Mouse (Mus musculus) kidney, embryonic 15.5 days (tissue): ENCODE data around the gene Ap2a2. TPM values are rescaled to one million over a fixed set of nuclear protein-coding genes. Genes with fewer than 3 reads are reported as not detected.

ENCODE experiments used
- ATAC-seq: fragments of 200-750 bp; cut with Nextera tagmentation; replicated peaks from 2 replicates; pipeline ENCODE4 v1.8.0; 2017; ENCODE audit warnings: moderate TSS enrichment; ENCODE audit not compliant: low FRiP score
- H3K27ac ChIP-seq: fragments of 300-500 bp; sonication (generic); 2 replicates; pipeline ENCODE4 v1.5.1; 2015; ENCODE audit warnings: mild to moderate bottlenecking, inconsistent platforms
- H3K27me3 ChIP-seq: fragments of 300-500 bp; sonication (generic); 2 replicates; pipeline ENCODE4 v1.6.1; 2015; ENCODE audit warnings: inconsistent platforms
- H3K36me3 ChIP-seq: fragments of 300-500 bp; sonication (generic); 2 replicates; pipeline ENCODE4 v1.6.1; 2015; ENCODE audit warnings: inconsistent platforms
- H3K4me1 ChIP-seq: fragments of 300-500 bp; sonication (generic); 2 replicates; pipeline ENCODE4 v1.6.1; 2015; ENCODE audit warnings: inconsistent platforms
- H3K4me2 ChIP-seq: fragments of 300-500 bp; sonication (generic); 2 replicates; pipeline ENCODE4 v1.6.1; 2015; ENCODE audit warnings: moderate library complexity, mild to moderate bottlenecking, inconsistent platforms
- H3K4me3 ChIP-seq: fragments of 300-500 bp; sonication (generic); replicated peaks from 2 replicates; pipeline ENCODE4 v1.5.1; 2015; ENCODE audit warnings: mild to moderate bottlenecking, inconsistent platforms
- H3K9ac ChIP-seq: fragments of 300-500 bp; sonication (generic); 2 replicates; pipeline ENCODE4 v1.6.1; 2015; ENCODE audit warnings: mild to moderate bottlenecking, inconsistent platforms
- H3K9me3 ChIP-seq: fragments of 300-500 bp; sonication (generic); replicated peaks from 2 replicates; pipeline ENCODE4 v1.6.1; 2016; ENCODE audit warnings: inconsistent platforms
- WGBS: fragments of 180-500 bp; shearing (Covaris S2); methylation state at CpG from one replicate; pipeline ENCODE4 v1.1.7; 2015; ENCODE audit warnings: mixed read lengths; 5-methylcytosine and 5-hydroxymethylcytosine counted together
- polyA plus RNA-seq: library from polyadenylated mRNA; unstranded; fragments of >200 nt; fragmentation: Nextera tagmentation; extraction: Ambion mirVana; gene quantifications from 2 replicates; pipeline ENCODE4 v1.2.1, GENCODE M21; 2015

Ap2a2 gene
- polyA plus RNA-seq, 1 experiment from 2014 or later: 87.8 TPM

DNA sequence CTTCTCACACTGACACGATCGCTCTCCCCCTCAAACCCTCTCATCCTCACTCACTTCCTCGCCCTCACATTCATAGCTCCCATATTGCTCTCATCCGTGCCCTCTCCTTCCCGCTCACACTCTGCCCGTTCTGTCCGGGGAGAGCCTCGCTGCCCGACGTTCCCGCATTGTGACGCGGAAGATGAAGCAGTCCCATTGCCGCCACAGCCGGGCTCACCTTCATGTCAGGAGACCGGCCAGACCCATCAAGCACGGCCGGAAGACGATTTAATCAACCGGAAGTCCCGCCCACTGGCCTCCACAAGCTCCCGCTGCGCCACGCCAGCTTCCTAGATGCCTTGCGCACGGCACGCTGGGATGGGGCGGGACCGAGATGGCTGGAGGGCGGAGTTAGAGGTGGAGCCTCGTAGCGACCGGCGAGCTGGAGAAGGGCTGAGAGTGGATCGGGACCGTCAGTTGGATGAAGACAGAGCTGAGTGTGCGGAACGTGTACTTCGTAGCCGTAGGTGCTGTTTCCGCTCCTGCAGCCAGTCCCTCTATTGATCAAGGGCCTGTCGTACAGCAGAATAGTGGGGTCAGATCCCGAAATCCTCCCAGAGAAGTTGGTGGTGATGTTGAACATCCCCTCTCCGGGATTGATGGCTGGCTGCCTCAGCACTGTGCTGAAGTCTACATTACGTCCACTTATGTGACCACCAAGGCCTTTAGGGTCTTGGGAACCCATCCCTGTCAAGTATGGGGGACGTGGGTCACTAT is 22.2 kb upstream of the Ap2a2 start, which contains the start of gene Chid1:
Chid1 (minus strand) TSS at position 302 of the 756 bp plus-strand sequence.
- Histone ChIP-seq H3K27ac (peak within 1 kb of the TSS; percentile 82), H3K9me3 (no peaks in the 10 kb centered on the region), H3K4me3 (peak within 1 kb of the TSS; percentile 68), H3K4me1 (peaks cover 24% of the 10 kb centered on the region), H3K36me3 (no peaks in the 10 kb centered on the region), H3K9ac (peak within 1 kb of the TSS; percentile 68), H3K27me3 (no peaks in the 10 kb centered on the region), H3K4me2 (peak within 1 kb of the TSS; percentile 81)
- peak; percentile 96 for ATAC-seq
- under 1% methylated on average over 46 of the region's 46 CpGs for WGBS

DNA sequence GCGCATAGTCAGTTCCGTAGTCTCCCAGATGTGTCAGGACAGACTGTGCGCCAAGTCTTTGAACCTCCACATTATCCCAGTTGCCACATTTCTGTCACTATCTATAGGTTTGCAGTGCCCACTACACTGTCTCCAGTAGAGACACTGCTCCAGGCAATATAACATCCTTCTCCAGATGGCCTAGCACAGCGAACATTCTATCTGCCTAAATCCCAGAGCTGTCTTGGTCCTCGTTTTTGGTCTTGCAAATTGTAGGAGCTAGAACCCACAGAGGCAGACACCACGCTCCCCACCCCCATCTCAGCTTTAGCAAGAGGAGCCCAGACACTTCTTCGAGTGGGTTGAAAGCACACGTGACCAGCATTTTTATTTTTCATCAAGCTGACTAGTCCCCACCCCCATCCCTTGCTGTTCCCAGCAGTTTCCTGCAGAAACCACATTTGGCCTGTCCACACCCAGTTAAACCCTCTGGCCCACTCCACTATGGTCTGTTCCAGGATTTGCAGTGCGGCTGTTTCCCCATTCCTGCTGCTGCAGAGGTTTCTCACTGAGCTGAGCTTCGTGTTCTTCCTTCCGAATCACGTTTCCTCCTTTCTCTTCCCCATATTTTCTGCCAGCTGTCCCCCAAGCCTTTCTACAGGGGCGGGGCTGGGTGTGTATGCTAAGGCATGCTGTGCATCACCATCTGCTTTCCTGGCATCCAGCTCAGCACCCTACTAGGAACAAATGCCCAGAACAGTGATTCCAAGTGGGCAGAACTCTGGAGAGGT is 21.5 kb upstream of the Ap2a2 start:
- H3K27ac ChIP-seq: peak overlapping the region; percentile 82
- H3K4me1 ChIP-seq: peaks cover 24% of the 10 kb centered on the region
- 57% methylated on average over 13 of the region's 13 CpGs for WGBS
- no peaks in the 10 kb centered on the region for H3K9me3 ChIP-seq
- no peaks in the 10 kb centered on the region for H3K27me3 ChIP-seq
- H3K36me3 ChIP-seq: no peaks in the 10 kb centered on the region
- peak; percentile 40; the same call in 1 of the 2 replicates for ATAC-seq
- peak overlapping the region; percentile 51 for H3K9ac ChIP-seq
- peak overlapping the region; percentile 81 for H3K4me2 ChIP-seq
- peak overlapping the region; percentile 68 for H3K4me3 ChIP-seq

DNA sequence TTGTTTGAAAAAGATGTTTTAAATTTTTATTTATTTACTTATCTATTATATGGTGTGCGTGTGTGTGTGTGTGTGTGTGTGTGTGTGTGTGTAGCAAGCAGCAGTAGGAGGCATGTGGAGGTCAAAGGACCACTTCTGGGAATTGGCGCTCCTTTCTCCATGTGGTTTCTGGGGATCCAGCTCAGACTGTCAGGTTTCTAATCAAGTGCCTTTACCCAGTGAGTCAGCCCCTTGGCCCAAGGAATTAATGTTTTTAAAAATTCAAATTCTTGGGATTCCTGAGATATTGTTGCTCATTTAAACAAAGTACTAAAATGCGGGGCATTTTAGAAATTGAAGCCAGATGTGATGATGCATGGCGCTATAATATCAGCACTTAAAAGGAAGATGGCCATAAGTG is 20.3 kb upstream of the Ap2a2 start:
- Histone ChIP-seq H3K9ac (no peak overlapping the region), H3K9me3 (no peaks in the 10 kb centered on the region), H3K27ac (no peak overlapping the region), H3K4me1 (peaks cover 24% of the 10 kb centered on the region), H3K4me2 (no peak overlapping the region), H3K4me3 (no peak overlapping the region), H3K36me3 (no peaks in the 10 kb centered on the region), H3K27me3 (no peaks in the 10 kb centered on the region)
- WGBS: 86% methylated on average over 4 of the region's 4 CpGs
- ATAC-seq: no peak

DNA sequence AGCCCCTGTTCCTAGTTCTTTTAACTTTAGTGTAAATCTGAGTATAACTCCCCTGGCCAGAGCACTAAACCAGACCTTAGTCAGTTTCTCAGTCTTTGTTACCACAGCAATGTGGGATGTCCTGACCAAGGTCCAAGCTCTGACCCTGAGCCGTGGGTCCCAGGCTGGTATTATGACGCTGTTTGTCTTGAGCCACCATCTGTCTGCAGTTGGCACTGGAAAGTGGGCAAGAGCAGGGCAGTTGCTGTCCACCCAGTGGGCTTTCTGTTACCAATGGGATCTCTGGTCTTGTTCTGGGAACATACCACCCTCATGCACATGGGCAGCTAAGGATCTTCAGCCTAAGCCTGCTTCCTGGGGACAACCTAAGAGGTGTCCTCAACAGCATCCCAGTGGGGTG is 19.4 kb upstream of the Ap2a2 start:
- H3K4me2 ChIP-seq: no peak overlapping the region
- H3K4me3 ChIP-seq: no peak overlapping the region
- H3K36me3 ChIP-seq: no peaks in the 10 kb centered on the region
- no peaks in the 10 kb centered on the region for H3K27me3 ChIP-seq
- H3K27ac ChIP-seq: no peak overlapping the region
- no peaks in the 10 kb centered on the region for H3K9me3 ChIP-seq
- peaks cover 24% of the 10 kb centered on the region for H3K4me1 ChIP-seq
- no peak for ATAC-seq
- no peak overlapping the region for H3K9ac ChIP-seq
- whole genome bisulfite sequencing: 80% methylated on average over 2 of the region's 2 CpGs

DNA sequence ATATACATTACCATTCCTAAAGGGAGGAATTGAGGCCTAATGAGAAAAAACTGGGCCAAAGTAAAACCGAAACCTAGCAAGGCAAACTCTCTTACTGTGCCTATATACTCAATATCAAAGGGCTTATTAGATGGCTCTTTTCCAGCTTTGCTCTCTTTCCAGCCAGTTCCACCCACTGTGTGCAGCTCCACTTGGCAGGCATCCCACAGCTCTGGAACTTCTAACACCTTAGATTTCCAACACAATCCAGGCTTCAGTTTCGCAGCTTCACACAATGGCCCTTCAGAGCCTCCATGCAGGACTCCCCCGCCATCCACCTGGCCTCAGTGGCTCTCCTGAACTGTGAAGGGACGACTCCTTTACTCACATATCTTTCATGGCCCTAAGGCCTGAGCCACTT is 17.3 kb upstream of the Ap2a2 start:
- Histone ChIP-seq H3K4me1 (peaks cover 11% of the 10 kb centered on the region), H3K4me3 (no peak overlapping the region), H3K4me2 (no peak overlapping the region), H3K27ac (no peak overlapping the region), H3K36me3 (no peaks in the 10 kb centered on the region), H3K9me3 (no peaks in the 10 kb centered on the region), H3K27me3 (no peaks in the 10 kb centered on the region), H3K9ac (no peak overlapping the region)
- no peak for ATAC-seq
- 84% methylated on average over 4 of the region's 4 CpGs for WGBS

DNA sequence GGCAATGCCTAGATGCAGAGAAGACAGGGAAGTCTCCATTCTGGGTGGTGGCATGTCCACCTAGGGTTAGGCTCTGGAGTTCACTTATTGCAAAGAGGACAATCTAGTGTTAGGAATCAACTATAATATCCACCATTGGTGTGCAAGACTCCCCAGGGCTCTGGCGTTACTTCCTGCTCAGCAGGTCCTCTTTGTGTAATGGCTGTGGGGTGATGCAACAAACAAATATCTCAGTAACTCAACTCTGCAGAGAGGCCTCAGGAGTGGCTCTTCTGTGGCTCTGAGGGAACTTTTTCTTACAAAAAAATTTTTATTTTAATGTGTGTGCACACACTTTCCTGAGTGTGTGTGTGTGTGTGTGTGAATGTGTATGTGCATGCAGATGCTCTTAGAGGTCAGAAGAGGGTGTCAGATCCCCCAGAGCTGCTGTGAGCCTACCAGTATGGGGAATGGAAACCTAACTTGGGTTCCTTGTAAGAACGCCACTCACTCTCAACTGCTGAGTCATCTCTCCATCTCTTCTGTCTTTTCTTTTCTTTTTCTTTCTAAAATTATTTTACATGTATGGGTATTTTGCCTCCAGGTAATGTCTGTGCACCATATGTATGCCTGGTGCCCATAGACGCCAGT is 12.4 kb upstream of the Ap2a2 start:
- 88% methylated on average over 3 of the region's 3 CpGs for WGBS
- H3K4me2 ChIP-seq: no peak overlapping the region

DNA sequence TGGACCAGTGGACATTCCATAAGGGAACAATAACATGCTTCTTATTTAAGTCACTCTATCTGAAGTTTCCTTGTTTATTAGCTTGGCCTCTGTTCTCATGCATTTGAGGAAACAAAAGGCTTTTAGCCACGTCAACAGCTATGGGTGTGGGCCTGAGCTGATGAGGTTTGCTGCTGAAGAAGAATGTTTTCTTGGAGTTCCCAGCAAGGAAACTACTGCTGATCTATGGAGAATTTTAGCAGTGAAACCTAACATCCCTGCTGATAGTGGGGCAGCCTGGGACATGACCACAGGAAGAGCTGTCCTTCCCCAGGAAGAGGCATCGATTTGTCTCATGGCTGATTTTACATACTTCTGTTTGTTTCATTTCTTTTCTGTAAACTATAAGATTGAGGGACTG is 11.5 kb upstream of the Ap2a2 start:
- Histone ChIP-seq H3K27me3 (no peaks in the 10 kb centered on the region), H3K9me3 (no peaks in the 10 kb centered on the region), H3K4me2 (no peak overlapping the region), H3K4me3 (no peak overlapping the region), H3K27ac (no peak overlapping the region), H3K9ac (no peak overlapping the region), H3K36me3 (no peaks in the 10 kb centered on the region), H3K4me1 (no peaks in the 10 kb centered on the region)
- WGBS: 80% methylated on average over 2 of the region's 2 CpGs
- no peak for ATAC-seq

More for the DNA sequence above, 12.4 kb upstream of the Ap2a2 start:
- no peak overlapping the region for H3K4me3 ChIP-seq
- H3K4me1 ChIP-seq: no peaks in the 10 kb centered on the region
- H3K36me3 ChIP-seq: no peaks in the 10 kb centered on the region
- H3K27me3 ChIP-seq: no peaks in the 10 kb centered on the region
- H3K27ac ChIP-seq: no peak overlapping the region
- no peak for ATAC-seq
- no peak overlapping the region for H3K9ac ChIP-seq
- no peaks in the 10 kb centered on the region for H3K9me3 ChIP-seq

DNA sequence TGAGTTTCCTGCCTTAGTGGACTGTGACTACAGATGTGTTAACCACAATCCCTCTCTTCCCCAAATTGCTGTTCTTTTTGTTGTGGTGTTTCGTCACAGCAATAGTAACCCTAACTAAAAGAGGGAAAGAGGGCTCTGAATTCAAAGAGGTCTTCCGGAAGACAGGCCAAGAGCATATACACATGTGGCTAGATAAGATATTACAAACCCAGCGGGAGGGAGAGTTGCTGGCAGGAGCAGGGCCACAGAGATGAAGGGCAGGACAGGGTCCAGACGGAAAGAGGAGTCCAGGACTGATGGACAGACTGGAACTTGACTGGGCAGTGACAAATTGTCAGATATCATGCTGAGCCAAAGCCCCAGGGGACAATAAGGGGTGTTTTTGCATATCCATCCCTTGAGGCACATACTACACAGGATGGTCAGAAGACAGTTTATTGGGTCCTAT is 3.6 kb upstream of the Ap2a2 start:
- Histone ChIP-seq H3K9me3 (no peaks in the 10 kb centered on the region), H3K9ac (no peak overlapping the region), H3K36me3 (no peaks in the 10 kb centered on the region), H3K27me3 (peaks cover 3% of the 10 kb centered on the region; the same call in 1 of the 2 replicates), H3K4me2 (no peak overlapping the region), H3K27ac (no peak overlapping the region), H3K4me3 (no peak overlapping the region), H3K4me1 (peaks cover 13% of the 10 kb centered on the region)
- no peak for ATAC-seq
- WGBS: 81% methylated on average over 4 of the region's 4 CpGs

DNA sequence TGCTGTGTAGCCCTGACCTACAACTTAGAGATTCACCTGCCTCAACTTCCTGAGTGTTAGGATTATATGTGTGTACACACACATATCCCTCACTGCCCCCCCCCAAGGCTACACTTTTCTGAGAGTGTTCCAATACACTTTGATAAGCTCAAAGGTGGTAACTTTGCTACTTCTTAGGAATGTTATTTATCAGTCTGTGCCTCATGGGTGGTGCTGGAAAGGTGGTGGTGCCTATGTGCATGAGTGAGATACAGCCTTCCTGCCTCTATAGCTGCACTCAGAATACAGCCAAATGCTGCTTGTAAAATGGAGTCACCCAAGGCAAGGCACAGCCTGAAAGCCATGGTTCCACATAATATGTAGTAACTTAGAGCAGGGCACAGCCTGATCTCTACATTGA is 3.0 kb upstream of the Ap2a2 start:
- H3K4me2 ChIP-seq: no peak overlapping the region
- no peak for ATAC-seq

DNA sequence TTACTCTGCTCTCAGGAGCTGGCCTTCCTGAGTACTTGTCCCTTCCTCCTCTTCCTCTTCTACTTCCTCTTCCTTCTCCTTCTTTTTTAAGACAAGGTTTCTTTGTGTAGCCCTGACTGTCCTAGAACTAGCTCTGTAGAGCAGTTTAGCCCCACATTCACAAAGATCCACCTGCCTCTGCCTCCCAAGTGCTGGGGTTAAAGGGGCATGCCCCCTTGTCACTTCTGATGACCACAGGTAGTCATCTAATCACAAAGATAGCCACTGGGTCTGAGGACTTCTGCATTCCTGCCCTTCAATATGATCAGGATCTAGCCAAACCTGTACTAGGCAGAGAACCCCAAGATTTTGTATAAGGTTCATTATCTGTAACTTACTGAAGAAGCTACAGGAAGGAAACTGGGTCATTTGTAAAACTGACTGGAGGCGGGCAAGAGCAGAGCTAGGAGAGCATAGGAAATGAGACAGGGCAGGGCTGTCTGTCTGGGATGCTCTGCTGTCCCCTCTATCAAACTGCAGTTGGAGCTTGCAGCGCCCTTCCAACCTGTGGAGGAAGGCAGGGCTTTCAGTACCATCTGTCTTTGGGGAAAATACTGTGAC is 2.1 kb upstream of the Ap2a2 start:
- 76% methylated on average over 2 of the region's 2 CpGs for WGBS
- H3K36me3 ChIP-seq: no peaks in the 10 kb centered on the region
- H3K27ac ChIP-seq: no peak overlapping the region
- peaks cover 3% of the 10 kb centered on the region; the same call in 1 of the 2 replicates for H3K27me3 ChIP-seq
- ATAC-seq: no peak
- H3K9me3 ChIP-seq: no peaks in the 10 kb centered on the region
- no peak overlapping the region for H3K9ac ChIP-seq
- H3K4me3 ChIP-seq: no peak overlapping the region
- no peak overlapping the region for H3K4me2 ChIP-seq
- peaks cover 27% of the 10 kb centered on the region for H3K4me1 ChIP-seq

More for the DNA sequence above, 3.0 kb upstream of the Ap2a2 start:
- Histone ChIP-seq H3K9ac (no peak overlapping the region), H3K4me3 (no peak overlapping the region), H3K36me3 (no peaks in the 10 kb centered on the region), H3K9me3 (no peaks in the 10 kb centered on the region), H3K27me3 (peaks cover 3% of the 10 kb centered on the region; the same call in 1 of the 2 replicates), H3K4me1 (peaks cover 18% of the 10 kb centered on the region), H3K27ac (no peak overlapping the region)

DNA sequence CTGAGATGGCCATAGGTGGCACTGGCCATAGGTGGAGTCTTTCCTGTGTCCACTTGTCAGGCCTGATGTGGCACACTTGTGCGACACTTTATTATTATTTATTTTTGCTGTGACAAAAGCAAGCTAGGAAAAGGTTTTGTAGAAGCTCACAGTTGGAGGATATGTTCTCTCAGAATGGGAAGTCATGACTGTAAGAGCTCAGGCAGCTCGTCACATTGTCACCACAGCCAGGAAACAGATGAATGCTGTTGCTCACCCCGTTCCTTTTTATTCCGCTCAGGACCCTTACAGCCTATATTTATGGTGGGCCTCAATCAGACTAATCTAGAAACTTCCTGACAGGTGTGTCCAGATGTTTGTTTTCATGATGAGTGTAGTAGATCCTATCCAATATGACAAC is 1.5 kb upstream of the Ap2a2 start:
- ATAC-seq: no peak
- Histone ChIP-seq H3K27me3 (peaks cover 3% of the 10 kb centered on the region; the same call in 1 of the 2 replicates), H3K4me3 (no peak overlapping the region), H3K4me1 (peaks cover 31% of the 10 kb centered on the region), H3K9me3 (no peaks in the 10 kb centered on the region), H3K27ac (no peak overlapping the region), H3K9ac (no peak overlapping the region), H3K4me2 (no peak overlapping the region), H3K36me3 (peaks cover 4% of the 10 kb centered on the region; the same call in 1 of the 2 replicates)
- WGBS: 77% methylated on average over 4 of the region's 4 CpGs
